Mouse (Mus musculus): Measurements from ENCODE around the gene Cenpc1. TPM values are rescaled to one million over a fixed set of nuclear protein-coding genes. Genes with fewer than 3 reads are reported as not detected.

Gene Cenpc1
- polyA plus RNA-seq (2015; fragmentation: Nextera tagmentation; extraction: Ambion mirVana) = 9.5 and 9.8 TPM in 2 replicates

DNA sequence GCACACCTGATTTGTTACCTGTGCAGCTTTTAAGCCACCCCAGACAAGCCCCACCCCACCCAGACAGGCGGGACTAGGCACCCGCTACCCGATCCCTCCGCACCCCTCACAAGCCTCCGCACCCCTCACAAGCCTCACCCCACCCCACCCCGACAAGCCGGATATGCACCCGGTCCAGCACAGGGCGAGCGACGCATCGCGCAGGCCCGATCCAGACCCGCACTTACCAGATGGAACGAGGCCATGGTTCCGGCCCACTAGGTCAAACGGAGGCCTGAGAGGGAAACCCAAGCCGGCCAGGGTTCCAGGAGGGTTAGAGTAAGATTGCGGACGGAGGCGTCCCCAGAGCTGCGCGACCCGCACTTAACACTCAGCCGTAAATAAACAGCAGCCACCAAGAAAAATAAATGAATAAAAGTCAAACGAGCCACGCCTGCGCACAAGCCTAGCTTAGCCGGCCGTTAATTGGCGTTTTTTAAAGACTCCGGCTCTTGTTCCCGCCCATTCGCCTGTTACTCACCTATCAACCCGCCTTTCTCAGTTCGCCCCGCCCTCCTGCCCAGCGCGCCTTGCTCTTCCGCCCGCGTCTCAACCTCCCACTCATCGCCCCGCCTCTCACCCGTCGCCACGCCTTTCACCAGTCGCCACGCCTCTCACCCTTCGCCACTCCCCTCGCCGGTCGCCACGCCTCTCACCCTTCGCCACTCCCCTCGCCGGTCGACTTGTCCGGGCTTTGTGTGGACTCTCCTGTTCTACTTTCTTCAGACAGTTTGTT lies at the start of gene Cenpc1:
TSS of gene Cenpc1 (minus strand) at position 483 of the 775 bp plus-strand sequence.

DNA sequence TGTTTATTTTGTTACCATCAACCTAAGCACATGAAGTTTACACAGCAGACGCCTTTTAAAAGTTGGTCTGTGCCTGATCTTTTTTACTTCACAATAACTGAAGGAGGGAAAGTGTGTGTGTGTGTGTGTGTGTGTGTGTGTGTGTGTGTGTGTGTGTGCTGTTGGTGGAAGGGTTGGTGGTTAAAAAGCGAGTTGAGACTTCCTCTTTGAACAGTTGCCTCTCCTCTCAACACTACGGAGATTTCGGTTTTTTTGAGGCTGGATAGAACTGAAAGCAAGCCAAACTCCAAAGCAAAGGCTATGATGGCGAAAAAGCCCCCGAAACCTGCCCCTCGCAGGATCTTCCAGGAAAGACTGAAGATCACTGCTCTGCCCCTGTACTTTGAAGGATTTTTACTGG lies 6.2 kb upstream of the Cenpc1 start, which contains the start of gene Stap1:
TSS of gene Stap1 (plus strand) at position 209 of the 400 bp plus-strand sequence.

Other genes starting within 250 kb of the Cenpc1 start
- gene Stap1, start 6.2 kb upstream of the Cenpc1 start, polyA plus RNA-seq (2015; fragmentation: Nextera tagmentation; extraction: Ambion mirVana) = 0.40 and 0.50 TPM in 2 replicates
- gene Uba6, start 107.2 kb upstream of the Cenpc1 start, polyA plus RNA-seq (2015; fragmentation: Nextera tagmentation; extraction: Ambion mirVana) = 2.8 and 3.8 TPM in 2 replicates
- not detected in 2 replicates for gene Gnrhr, start 132.3 kb upstream of the Cenpc1 start, polyA plus RNA-seq (2015; fragmentation: Nextera tagmentation; extraction: Ambion mirVana)
- not detected in 2 replicates for gene Tmprss11c, start 223.7 kb upstream of the Cenpc1 start, polyA plus RNA-seq (2015; fragmentation: Nextera tagmentation; extraction: Ambion mirVana)

All from skeletal muscle tissue, postnatal 0 days (tissue).